Mouse (Mus musculus) midbrain, embryonic 15.5 days (tissue): Measurements from ENCODE around the gene Zfp597. TPM values are rescaled to one million over a fixed set of nuclear protein-coding genes. Genes with fewer than 3 reads are reported as not detected.

Experiments
- ATAC-seq: fragments of 200-750 bp; cut with Nextera tagmentation; replicated peaks from 2 replicates; pipeline ENCODE4 v1.8.0; 2017; ENCODE audit warnings: moderate TSS enrichment
- H3K27ac ChIP-seq: fragments of 300-500 bp; sonication (generic); 2 replicates; pipeline ENCODE4 v1.5.1; 2015; ENCODE audit warnings: mild to moderate bottlenecking, inconsistent platforms
- H3K27me3 ChIP-seq: fragments of 300-500 bp; sonication (generic); replicated peaks from 2 replicates; pipeline ENCODE4 v1.6.1; 2015; ENCODE audit warnings: inconsistent platforms
- H3K36me3 ChIP-seq: fragments of 300-500 bp; sonication (generic); replicated peaks from 2 replicates; pipeline ENCODE4 v1.6.1; 2015; ENCODE audit warnings: inconsistent platforms
- H3K4me1 ChIP-seq: fragments of 300-500 bp; sonication (generic); 2 replicates; pipeline ENCODE4 v1.6.1; 2015; ENCODE audit warnings: inconsistent platforms
- H3K4me2 ChIP-seq: fragments of 300-500 bp; sonication (generic); 2 replicates; pipeline ENCODE4 v1.6.1; 2015; ENCODE audit warnings: inconsistent platforms, mild to moderate bottlenecking, moderate library complexity
- H3K4me3 ChIP-seq: fragments of 300-500 bp; sonication (generic); 2 replicates; pipeline ENCODE4 v1.5.1; 2015; ENCODE audit warnings: mild to moderate bottlenecking, inconsistent platforms
- H3K9ac ChIP-seq: fragments of 300-500 bp; sonication (generic); 2 replicates; pipeline ENCODE4 v1.6.1; 2015; ENCODE audit warnings: mild to moderate bottlenecking, inconsistent platforms
- H3K9me3 ChIP-seq: fragments of 300-500 bp; sonication (generic); 2 replicates; pipeline ENCODE4 v1.6.1; 2016; ENCODE audit warnings: inconsistent platforms
- WGBS: fragments of 180-500 bp; shearing (Covaris S2); methylation state at CpG from one replicate; pipeline ENCODE4 v1.1.7; 2015; ENCODE audit warnings: mixed read lengths; 5-methylcytosine and 5-hydroxymethylcytosine counted together
- polyA plus RNA-seq: library from polyadenylated mRNA; unstranded; fragments of >200 nt; fragmentation: Nextera tagmentation; extraction: Ambion mirVana; gene quantifications from 2 replicates; pipeline ENCODE4 v1.2.1, GENCODE M21; 2015

The Zfp597 gene
- polyA plus RNA-seq, result 19.0 and 19.2 TPM in 2 replicates

GRCm38 (mm10) chr16:3884201-3885064, at the start of gene Zfp597, which contains the start of gene Gm20695:
Gene Zfp597, minus strand, starts transcription at chr16:3884561.
Gene Gm20695, plus strand, starts transcription at chr16:3884648.
- peak within 1 kb of the TSS; percentile 87 for H3K4me3 ChIP-seq
- H3K9ac ChIP-seq, result peak within 1 kb of the TSS; percentile 85
- H3K9me3 ChIP-seq, result no peaks in the 10 kb centered on the region
- H3K36me3 ChIP-seq, result no peaks in the 10 kb centered on the region
- H3K4me2 ChIP-seq, result peak within 1 kb of the TSS; percentile 69
- H3K27ac ChIP-seq, result peak within 1 kb of the TSS; percentile 93
- under 1% methylated on average over 88 of the region's 88 CpGs for WGBS
- H3K27me3 ChIP-seq, result no peaks in the 10 kb centered on the region
- H3K4me1 ChIP-seq, result peaks cover 32% of the 10 kb centered on the region
- peak; percentile 98 for ATAC-seq

- H3K27ac ChIP-seq, result no peak overlapping the region
These were observed 49.7 kb upstream of the Zfp597 start for GRCm38 (mm10) chr16:3934091-3934490.

GRCm38 (mm10) chr16:3933536-3933935, 49.2 kb upstream of the Zfp597 start:
- Histone ChIP-seq H3K4me3 (no peak overlapping the region), H3K27me3 (no peaks in the 10 kb centered on the region), H3K9me3 (no peaks in the 10 kb centered on the region), H3K27ac (no peak overlapping the region), H3K4me2 (no peak overlapping the region), H3K36me3 (peaks cover 47% of the 10 kb centered on the region), H3K4me1 (no peaks in the 10 kb centered on the region), H3K9ac (no peak overlapping the region)
- 94% methylated on average over 6 of the region's 6 CpGs for WGBS
- no peak for ATAC-seq

More at GRCm38 (mm10) chr16:3934091-3934490, 49.7 kb upstream of the Zfp597 start:
- Histone ChIP-seq H3K4me3 (no peak overlapping the region), H3K27me3 (no peaks in the 10 kb centered on the region), H3K9me3 (no peaks in the 10 kb centered on the region), H3K4me1 (no peaks in the 10 kb centered on the region), H3K36me3 (peaks cover 45% of the 10 kb centered on the region), H3K9ac (no peak overlapping the region), H3K4me2 (no peak overlapping the region)
- 98% methylated on average over 1 of the region's 1 CpGs for WGBS
- ATAC-seq, result no peak

- H3K4me1 ChIP-seq, result no peaks in the 10 kb centered on the region
- H3K27ac ChIP-seq, result no peak overlapping the region
- no peaks in the 10 kb centered on the region for H3K27me3 ChIP-seq
- no peak overlapping the region for H3K4me2 ChIP-seq
- H3K4me3 ChIP-seq, result no peak overlapping the region
- ATAC-seq, result no peak
- peaks cover 60% of the 10 kb centered on the region for H3K36me3 ChIP-seq
- no peak overlapping the region for H3K9ac ChIP-seq
- 74% methylated on average over 7 of the region's 7 CpGs for WGBS
- no peaks in the 10 kb centered on the region for H3K9me3 ChIP-seq
These were observed 44.8 kb upstream of the Zfp597 start for GRCm38 (mm10) chr16:3929151-3929550.

- WGBS, result 75% methylated on average over 1 of the region's 1 CpGs
These were observed 44.2 kb upstream of the Zfp597 start for GRCm38 (mm10) chr16:3928582-3928981.

GRCm38 (mm10) chr16:3923966-3924365, 39.6 kb upstream of the Zfp597 start:
- no peak for ATAC-seq

More at GRCm38 (mm10) chr16:3928582-3928981, 44.2 kb upstream of the Zfp597 start:
- Histone ChIP-seq H3K27ac (no peak overlapping the region), H3K27me3 (no peaks in the 10 kb centered on the region), H3K4me3 (no peak overlapping the region), H3K9me3 (no peaks in the 10 kb centered on the region), H3K9ac (no peak overlapping the region), H3K36me3 (peaks cover 58% of the 10 kb centered on the region), H3K4me2 (no peak overlapping the region), H3K4me1 (no peaks in the 10 kb centered on the region)
- ATAC-seq, result no peak

GRCm38 (mm10) chr16:3923515-3923914, 39.2 kb upstream of the Zfp597 start:
- WGBS, result 98% methylated on average over 3 of the region's 3 CpGs
- Histone ChIP-seq H3K4me1 (no peaks in the 10 kb centered on the region), H3K27ac (no peak overlapping the region), H3K36me3 (peaks cover 53% of the 10 kb centered on the region), H3K9me3 (no peaks in the 10 kb centered on the region), H3K4me3 (no peak overlapping the region), H3K4me2 (no peak overlapping the region), H3K9ac (no peak overlapping the region), H3K27me3 (no peaks in the 10 kb centered on the region)
- ATAC-seq, result no peak

More at GRCm38 (mm10) chr16:3923966-3924365, 39.6 kb upstream of the Zfp597 start:
- Histone ChIP-seq H3K27ac (no peak overlapping the region), H3K9me3 (no peaks in the 10 kb centered on the region), H3K4me1 (no peaks in the 10 kb centered on the region), H3K4me2 (no peak overlapping the region), H3K36me3 (peaks cover 55% of the 10 kb centered on the region), H3K9ac (no peak overlapping the region), H3K4me3 (no peak overlapping the region), H3K27me3 (no peaks in the 10 kb centered on the region)
- WGBS, result 92% methylated on average over 4 of the region's 4 CpGs

GRCm38 (mm10) chr16:3920756-3921155, 36.4 kb upstream of the Zfp597 start:
- H3K4me2 ChIP-seq, result no peak overlapping the region
- no peaks in the 10 kb centered on the region for H3K27me3 ChIP-seq
- no peaks in the 10 kb centered on the region for H3K9me3 ChIP-seq
- H3K36me3 ChIP-seq, result peaks cover 51% of the 10 kb centered on the region
- no peaks in the 10 kb centered on the region for H3K4me1 ChIP-seq
- H3K27ac ChIP-seq, result no peak overlapping the region
- H3K4me3 ChIP-seq, result no peak overlapping the region
- no peak overlapping the region for H3K9ac ChIP-seq
- no peak for ATAC-seq
- 94% methylated on average over 2 of the region's 2 CpGs for WGBS

- Histone ChIP-seq H3K27me3 (no peaks in the 10 kb centered on the region), H3K36me3 (peaks cover 46% of the 10 kb centered on the region), H3K27ac (peak overlapping the region; percentile 85), H3K4me3 (peak overlapping the region; percentile 75), H3K4me2 (peak overlapping the region; percentile 68), H3K9ac (peak overlapping the region; percentile 83), H3K9me3 (no peaks in the 10 kb centered on the region), H3K4me1 (peaks cover 19% of the 10 kb centered on the region)
- no peak for ATAC-seq
- 9% methylated on average over 20 of the region's 20 CpGs for WGBS
These were observed 24.8 kb upstream of the Zfp597 start for GRCm38 (mm10) chr16:3909118-3909517.

- peaks cover 45% of the 10 kb centered on the region for H3K36me3 ChIP-seq
- under 1% methylated on average over 33 of the region's 33 CpGs for WGBS
- no peaks in the 10 kb centered on the region for H3K9me3 ChIP-seq
- no peaks in the 10 kb centered on the region for H3K27me3 ChIP-seq
- H3K4me1 ChIP-seq, result peaks cover 19% of the 10 kb centered on the region
- H3K4me2 ChIP-seq, result peak within 1 kb of the TSS; percentile 68
- peak within 1 kb of the TSS; percentile 75 for H3K4me3 ChIP-seq
- peak within 1 kb of the TSS; percentile 83 for H3K9ac ChIP-seq
- peak; percentile 96 for ATAC-seq
- H3K27ac ChIP-seq, result peak within 1 kb of the TSS; percentile 85
These were observed 24.3 kb upstream of the Zfp597 start, which contains the start of the genes 1700037C18Rik and Cluap1 for GRCm38 (mm10) chr16:3908537-3909111. Gene 1700037C18Rik, minus strand, starts transcription at chr16:3908689. Gene Cluap1, plus strand, starts transcription at chr16:3908801.

- peaks cover 19% of the 10 kb centered on the region for H3K4me1 ChIP-seq
- no peaks in the 10 kb centered on the region for H3K9me3 ChIP-seq
- no peak overlapping the region for H3K27ac ChIP-seq
- H3K9ac ChIP-seq, result no peak overlapping the region
- 77% methylated on average over 2 of the region's 2 CpGs for WGBS
- H3K4me2 ChIP-seq, result no peak overlapping the region
- peaks cover 34% of the 10 kb centered on the region for H3K36me3 ChIP-seq
- H3K4me3 ChIP-seq, result 0 out of 2 replicates have a peak overlapping the region, but pooled peaks have one; percentile 75
- ATAC-seq, result no peak
- H3K27me3 ChIP-seq, result no peaks in the 10 kb centered on the region
These were observed 23.1 kb upstream of the Zfp597 start for GRCm38 (mm10) chr16:3907471-3907870.

GRCm38 (mm10) chr16:3896553-3896952, 12.2 kb upstream of the Zfp597 start:
- no peak overlapping the region for H3K4me2 ChIP-seq
- WGBS, result 100% methylated on average over 1 of the region's 1 CpGs
- H3K27me3 ChIP-seq, result no peaks in the 10 kb centered on the region
- no peak overlapping the region for H3K27ac ChIP-seq
- H3K9ac ChIP-seq, result no peak overlapping the region
- H3K4me3 ChIP-seq, result no peak overlapping the region
- peaks cover 38% of the 10 kb centered on the region for H3K36me3 ChIP-seq
- ATAC-seq, result no peak
- H3K9me3 ChIP-seq, result no peaks in the 10 kb centered on the region
- no peaks in the 10 kb centered on the region for H3K4me1 ChIP-seq
